Mouse (Mus musculus): ENCODE measurements around the gene Timm13. TPM values are rescaled to one million over a fixed set of nuclear protein-coding genes. Genes with fewer than 3 reads are reported as not detected.

Timm13 gene
- polyA plus RNA-seq, 1 experiment = 76.6 TPM

- TF ChIP-seq CTCF (IDR thresholded peaks at IDR 0.05; ENCODE audit: low read depth, low read length) (no peak), POLR2A (IDR thresholded peaks at IDR 0.05; ENCODE audit: borderline replicate concordance, low read depth, low read length) (no peak)
- Histone ChIP-seq H3K27ac (ENCODE audit: insufficient read depth, low read depth, low read length) (peak overlapping the region; percentile 69), H3K4me1 (ENCODE audit: control insufficient read depth, insufficient read depth, low read length) (peaks cover 20% of the 10 kb centered on the region), H3K4me3 (ENCODE audit: insufficient read depth, low read length) (no peak overlapping the region)
Measured at GRCm38 (mm10) chr10:80934136-80934985, 33.6 kb upstream of the Timm13 start.

GRCm38 (mm10) chr10:80933421-80933979 is 32.7 kb upstream of the Timm13 start:
- H3K27ac ChIP-seq (ENCODE audit: insufficient read depth, low read depth, low read length) = peak overlapping the region; percentile 69
- TF ChIP-seq POLR2A (IDR thresholded peaks at IDR 0.05; ENCODE audit: borderline replicate concordance, low read depth, low read length) (no peak), CTCF (IDR thresholded peaks at IDR 0.05; ENCODE audit: low read depth, low read length) (no peak)
- H3K4me1 ChIP-seq (ENCODE audit: control insufficient read depth, insufficient read depth, low read length) = peaks cover 20% of the 10 kb centered on the region
- peak overlapping the region; percentile 85 for H3K4me3 ChIP-seq (ENCODE audit: insufficient read depth, low read length)

GRCm38 (mm10) chr10:80932700-80933420 is 32.1 kb upstream of the Timm13 start:
- Histone ChIP-seq H3K4me3 (ENCODE audit: insufficient read depth, low read length) (peak overlapping the region; percentile 85), H3K4me1 (ENCODE audit: control insufficient read depth, insufficient read depth, low read length) (peaks cover 20% of the 10 kb centered on the region), H3K27ac (ENCODE audit: insufficient read depth, low read depth, low read length) (peak overlapping the region; percentile 47)
- TF ChIP-seq CTCF (IDR thresholded peaks at IDR 0.05; ENCODE audit: low read depth, low read length) = no peak
- TF ChIP-seq POLR2A (IDR thresholded peaks at IDR 0.05; ENCODE audit: borderline replicate concordance, low read depth, low read length) = no peak

GRCm38 (mm10) chr10:80932206-80932605 is 31.4 kb upstream of the Timm13 start:
- H3K4me3 ChIP-seq (ENCODE audit: insufficient read depth, low read length) = peak overlapping the region; percentile 85
- no peak for TF ChIP-seq POLR2A (IDR thresholded peaks at IDR 0.05; ENCODE audit: borderline replicate concordance, low read depth, low read length)
- TF ChIP-seq CTCF (IDR thresholded peaks at IDR 0.05; ENCODE audit: low read depth, low read length) = no peak
- peak overlapping the region; percentile 47 for H3K27ac ChIP-seq (ENCODE audit: insufficient read depth, low read depth, low read length)
- peaks cover 20% of the 10 kb centered on the region for H3K4me1 ChIP-seq (ENCODE audit: control insufficient read depth, insufficient read depth, low read length)

GRCm38 (mm10) chr10:80931695-80932094 is 30.9 kb upstream of the Timm13 start:
- H3K4me3 ChIP-seq (ENCODE audit: insufficient read depth, low read length) = peak overlapping the region; percentile 85
- peak overlapping the region; percentile 47 for H3K27ac ChIP-seq (ENCODE audit: insufficient read depth, low read depth, low read length)
- TF ChIP-seq POLR2A (IDR thresholded peaks at IDR 0.05; ENCODE audit: borderline replicate concordance, low read depth, low read length) (no peak), CTCF (IDR thresholded peaks at IDR 0.05; ENCODE audit: low read depth, low read length) (no peak)
- H3K4me1 ChIP-seq (ENCODE audit: control insufficient read depth, insufficient read depth, low read length) = peaks cover 20% of the 10 kb centered on the region

GRCm38 (mm10) chr10:80931153-80931671 is 30.4 kb upstream of the Timm13 start:
- TF ChIP-seq POLR2A (IDR thresholded peaks at IDR 0.05; ENCODE audit: borderline replicate concordance, low read depth, low read length) (no peak), CTCF (IDR thresholded peaks at IDR 0.05; ENCODE audit: low read depth, low read length) (no peak)
- H3K27ac ChIP-seq (ENCODE audit: insufficient read depth, low read depth, low read length) = peak overlapping the region; percentile 89
- H3K4me1 ChIP-seq (ENCODE audit: control insufficient read depth, insufficient read depth, low read length) = peaks cover 20% of the 10 kb centered on the region

GRCm38 (mm10) chr10:80930361-80931152 is 29.8 kb upstream of the Timm13 start:
- H3K4me3 ChIP-seq (ENCODE audit: insufficient read depth, low read length) = peak overlapping the region; percentile 85
- H3K27ac ChIP-seq (ENCODE audit: insufficient read depth, low read depth, low read length) = peak overlapping the region; percentile 89
- TF ChIP-seq CTCF (IDR thresholded peaks at IDR 0.05; ENCODE audit: low read depth, low read length) = no peak
- TF ChIP-seq POLR2A (IDR thresholded peaks at IDR 0.05; ENCODE audit: borderline replicate concordance, low read depth, low read length) = no peak
- peaks cover 15% of the 10 kb centered on the region for H3K4me1 ChIP-seq (ENCODE audit: control insufficient read depth, insufficient read depth, low read length)

More at GRCm38 (mm10) chr10:80931153-80931671, 30.4 kb upstream of the Timm13 start:
- H3K4me3 ChIP-seq (ENCODE audit: insufficient read depth, low read length) = peak overlapping the region; percentile 85

GRCm38 (mm10) chr10:80929299-80930226 is 28.8 kb upstream of the Timm13 start, which contains the start of gene Gadd45b:
TSS of gene Gadd45b (plus strand) at chr10:80930073.
- H3K4me3 ChIP-seq (ENCODE audit: insufficient read depth, low read length) = peak within 1 kb of the TSS; percentile 85
- H3K27ac ChIP-seq (ENCODE audit: insufficient read depth, low read depth, low read length) = peak within 1 kb of the TSS; percentile 94
- peak; percentile 98 for TF ChIP-seq POLR2A (IDR thresholded peaks at IDR 0.05; ENCODE audit: borderline replicate concordance, low read depth, low read length)
- TF ChIP-seq CTCF (IDR thresholded peaks at IDR 0.05; ENCODE audit: low read depth, low read length) = no peak; the same call in 1 of the 2 replicates
- peaks cover 9% of the 10 kb centered on the region for H3K4me1 ChIP-seq (ENCODE audit: control insufficient read depth, insufficient read depth, low read length)
